Comparison of ENCODE assay signal across 8 mouse cellular contexts in the genomic region with DNA sequence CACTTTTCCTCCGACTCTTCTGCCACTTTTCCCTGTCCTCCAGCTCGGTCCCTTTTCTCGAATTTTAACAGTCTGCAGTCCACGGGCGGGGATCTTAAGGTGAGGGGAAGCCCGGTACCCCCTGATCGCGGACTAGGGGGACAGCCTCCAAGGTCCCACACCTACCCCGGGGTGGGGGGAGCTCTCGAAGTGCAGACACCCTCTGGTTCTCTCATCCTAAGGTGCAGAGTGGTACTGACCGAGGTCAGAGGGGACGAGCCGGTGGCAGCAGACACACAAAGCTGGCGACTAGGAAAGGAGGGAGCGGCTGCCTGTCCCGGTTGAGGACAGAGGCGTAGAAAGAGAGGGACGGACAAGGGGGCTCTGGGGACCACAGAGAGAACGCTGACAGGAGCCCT. TPM values are rescaled to one million over a fixed set of nuclear protein-coding genes. Genes with fewer than 3 reads are reported as not detected.
DNase-seq lines count a peak whose midpoint lies in the region; ATAC-seq and TF ChIP-seq lines count a peak whose summit lies in the region.

No protein-coding gene starts in this region.

- no peak for DNase-seq in gastrocnemius, adult 2 months
- DNase-seq in gastrocnemius, adult 8-10 months (ENCODE audit: low spot score in 2 of 2) = no peak
- peak; percentile 40 for DNase-seq in thymus, postnatal 0 days (ENCODE audit: low spot score)
- DNase-seq in thymus, postnatal 25 days = no peak
- no peak for DNase-seq in urinary bladder, postnatal 10 days (ENCODE audit: low spot score)
- no peak for DNase-seq in ovary, postnatal 10 days (ENCODE audit: low spot score)

- intact Hi-C loops in gastrocnemius, adult 2 months (cut with DNase I) = loop anchor here (5.0 kb wide), 1 partner anchor 50 kb away; no protein-coding TSS in a partner anchor

- peaks cover 14% of the 10 kb centered on the region for H3K4me1 ChIP-seq in hindbrain, embryonic 16.5 days (ENCODE audit: control insufficient read depth, insufficient read depth, low read depth, low read length)
- peaks cover 30% of the 10 kb centered on the region for H3K4me1 ChIP-seq in midbrain, embryonic 13.5 days (replicated peaks)

- H3K4me2 ChIP-seq in hindbrain, embryonic 16.5 days (ENCODE audit: low read length) = peak overlapping the region; percentile 64
- peak overlapping the region; percentile 83 for H3K4me2 ChIP-seq in midbrain, embryonic 13.5 days (replicated peaks)

- H3K9ac ChIP-seq in hindbrain, embryonic 16.5 days (ENCODE audit: low read depth, low read length) = peak overlapping the region; percentile 95
- H3K9ac ChIP-seq in midbrain, embryonic 13.5 days (replicated peaks) = peak overlapping the region; percentile 97

- H3K9me3 ChIP-seq in hindbrain, embryonic 16.5 days (ENCODE audit: control insufficient read depth, low read length) = no peaks in the 10 kb centered on the region
- no peaks in the 10 kb centered on the region for H3K9me3 ChIP-seq in midbrain, embryonic 13.5 days

- H3K27ac ChIP-seq in gastrocnemius, adult 2 months = peak overlapping the region; percentile 99
- peak overlapping the region; percentile 93 for H3K27ac ChIP-seq in hindbrain, embryonic 16.5 days (ENCODE audit: low read depth, low read length)
- H3K27ac ChIP-seq in midbrain, embryonic 13.5 days = peak overlapping the region; percentile 95

- H3K36me3 ChIP-seq in hindbrain, embryonic 16.5 days (ENCODE audit: control insufficient read depth, insufficient read depth, low read length) = no peaks in the 10 kb centered on the region
- H3K36me3 ChIP-seq in midbrain, embryonic 13.5 days = no peaks in the 10 kb centered on the region

- peak overlapping the region; percentile 89 for H3K4me3 ChIP-seq in gastrocnemius, adult 2 months
- H3K4me3 ChIP-seq in hindbrain, embryonic 16.5 days (ENCODE audit: low read length) = peak overlapping the region; percentile 82
- peak overlapping the region; percentile 96 for H3K4me3 ChIP-seq in midbrain, embryonic 13.5 days (replicated peaks)

- H3K27me3 ChIP-seq in hindbrain, embryonic 16.5 days (replicated peaks; ENCODE audit: control insufficient read depth, insufficient read depth, low read length) = no peaks in the 10 kb centered on the region
- H3K27me3 ChIP-seq in midbrain, embryonic 13.5 days = no peaks in the 10 kb centered on the region

- no peak for TF ChIP-seq CTCF in gastrocnemius, adult 2 months (IDR thresholded peaks at IDR 0.05)

- WGBS in hindbrain, embryonic 16.5 days = under 1% methylated on average over 19 of the region's 19 CpGs
- WGBS in midbrain, embryonic 13.5 days = under 1% methylated on average over 19 of the region's 19 CpGs

- no peak; the same call in 1 of the 2 replicates for ATAC-seq in hindbrain, embryonic 16.5 days
- ATAC-seq in midbrain, embryonic 13.5 days = no peak

RNA-seq across cellular contexts. Expression of a gene that starts 0.6 kb away (rescaled TPM):
- total RNA-seq in gastrocnemius, adult 2 months (2021) = 10 to 100 TPM; 26.9 to 29.2 TPM
- total RNA-seq in gastrocnemius, adult 8-10 months (2022) = 10 to 100 TPM; 19.5 to 22.5 (median 19.8) TPM
- 95.4 and 121 TPM in 2 replicates for polyA plus RNA-seq in thymus, postnatal 0 days (2015; fragmentation: Nextera tagmentation; extraction: Ambion mirVana)
- 71.8 and 89.7 TPM in 2 replicates for polyA plus RNA-seq in hindbrain, embryonic 16.5 days (2015; fragmentation: Nextera tagmentation; extraction: Ambion mirVana)
- polyA plus RNA-seq in midbrain, embryonic 13.5 days (2015; fragmentation: Nextera tagmentation; extraction: Ambion mirVana) = 126 and 134 TPM in 2 replicates

RNA-seq across cellular contexts. Expression of a gene that starts 25.2 kb away (rescaled TPM):
- 10 to 100 TPM; 38.8 to 55.6 TPM for total RNA-seq in gastrocnemius, adult 2 months (2021)
- 10 to 100 TPM; 29.4 to 43.1 (median 37.1) TPM for total RNA-seq in gastrocnemius, adult 8-10 months (2022)
- 723 and 729 TPM in 2 replicates for polyA plus RNA-seq in thymus, postnatal 0 days (2015; fragmentation: Nextera tagmentation; extraction: Ambion mirVana)
- 356 and 408 TPM in 2 replicates for polyA plus RNA-seq in hindbrain, embryonic 16.5 days (2015; fragmentation: Nextera tagmentation; extraction: Ambion mirVana)
- polyA plus RNA-seq in midbrain, embryonic 13.5 days (2015; fragmentation: Nextera tagmentation; extraction: Ambion mirVana) = 590 and 618 TPM in 2 replicates

RNA-seq across cellular contexts. Expression of a gene that starts 55.5 kb away (rescaled TPM):
- total RNA-seq in gastrocnemius, adult 2 months (2021) = 10 to 100 TPM; 33.4 to 39.8 TPM
- 10 to 100 TPM; 27.0 to 38.6 (median 28.7) TPM for total RNA-seq in gastrocnemius, adult 8-10 months (2022)
- polyA plus RNA-seq in thymus, postnatal 0 days (2015; fragmentation: Nextera tagmentation; extraction: Ambion mirVana) = 64.7 and 65.8 TPM in 2 replicates
- 76.5 and 88.8 TPM in 2 replicates for polyA plus RNA-seq in hindbrain, embryonic 16.5 days (2015; fragmentation: Nextera tagmentation; extraction: Ambion mirVana)
- polyA plus RNA-seq in midbrain, embryonic 13.5 days (2015; fragmentation: Nextera tagmentation; extraction: Ambion mirVana) = 97.3 and 97.9 TPM in 2 replicates
